Mouse (Mus musculus): ENCODE results near the gene Fam166b. TPM values are rescaled to one million over a fixed set of nuclear protein-coding genes. Genes with fewer than 3 reads are reported as not detected.

The Fam166b gene
- polyA plus RNA-seq, 2 experiments, result 0.14 to 0.20 TPM

- 88% methylated on average over 29 of the region's 29 CpGs for WGBS
These were observed 13.5 kb downstream of the Fam166b start for GRCm38 (mm10) chr4:43415221-43416070.

GRCm38 (mm10) chr4:43414761-43415160 is 14.2 kb downstream of the Fam166b start:
- no peaks in the 10 kb centered on the region for H3K9me3 ChIP-seq (ENCODE audit: control insufficient read depth, low read length)
- no peak overlapping the region for H3K4me3 ChIP-seq (replicated peaks; ENCODE audit: low read length)
- no peak for TF ChIP-seq POLR2A (IDR thresholded peaks at IDR 0.05; ENCODE audit: borderline replicate concordance, extremely low read depth, insufficient read depth, insufficient read length)
- H3K36me3 ChIP-seq (ENCODE audit: control insufficient read depth, insufficient read depth, low read length), result peaks cover 37% of the 10 kb centered on the region
- DNase-seq (ENCODE audit: low spot score), result no peak
- ATAC-seq (ENCODE audit: low FRiP score, low read depth), result no peak
- no peak overlapping the region for H3K4me2 ChIP-seq (replicated peaks; ENCODE audit: low read depth, low read length, severe bottlenecking)
- H3K9ac ChIP-seq (ENCODE audit: low read depth, low read length, severe bottlenecking), result no peak overlapping the region
- 87% methylated on average over 14 of the region's 14 CpGs for WGBS
- no peak overlapping the region for H3K27ac ChIP-seq (replicated peaks; ENCODE audit: low read depth, low read length)
- H3K27me3 ChIP-seq (ENCODE audit: control insufficient read depth, insufficient read depth, low read length), result no peaks in the 10 kb centered on the region
- no peaks in the 10 kb centered on the region for H3K4me1 ChIP-seq (ENCODE audit: control insufficient read depth, insufficient read depth, low read length)

More at GRCm38 (mm10) chr4:43415221-43416070, 13.5 kb downstream of the Fam166b start:
- DNase-seq (ENCODE audit: low spot score) (no peak), ATAC-seq (ENCODE audit: low FRiP score, low read depth) (no peak)
- Histone ChIP-seq H3K27me3 (ENCODE audit: control insufficient read depth, insufficient read depth, low read length) (no peaks in the 10 kb centered on the region), H3K36me3 (ENCODE audit: control insufficient read depth, insufficient read depth, low read length) (peaks cover 37% of the 10 kb centered on the region), H3K27ac (replicated peaks; ENCODE audit: low read depth, low read length) (no peak overlapping the region), H3K4me1 (ENCODE audit: control insufficient read depth, insufficient read depth, low read length) (no peaks in the 10 kb centered on the region), H3K4me2 (replicated peaks; ENCODE audit: low read depth, low read length, severe bottlenecking) (no peak overlapping the region), H3K4me3 (replicated peaks; ENCODE audit: low read length) (no peak overlapping the region), H3K9ac (ENCODE audit: low read depth, low read length, severe bottlenecking) (no peak overlapping the region), H3K9me3 (ENCODE audit: control insufficient read depth, low read length) (no peaks in the 10 kb centered on the region)
- no peak for TF ChIP-seq POLR2A (IDR thresholded peaks at IDR 0.05; ENCODE audit: borderline replicate concordance, extremely low read depth, insufficient read depth, insufficient read length)

- H3K27ac ChIP-seq (replicated peaks; ENCODE audit: low read depth, low read length), result peak overlapping the region; percentile 66
- 78% methylated on average over 12 of the region's 12 CpGs for WGBS
- peak overlapping the region; percentile 78 for H3K9ac ChIP-seq (ENCODE audit: low read depth, low read length, severe bottlenecking)
These were observed 21.6 kb downstream of the Fam166b start for GRCm38 (mm10) chr4:43407071-43407920.

GRCm38 (mm10) chr4:43406162-43406971 is 22.6 kb downstream of the Fam166b start:
- peaks cover 2% of the 10 kb centered on the region; the same call in 1 of the 2 replicates for H3K36me3 ChIP-seq (ENCODE audit: control insufficient read depth, insufficient read depth, low read length)
- H3K4me3 ChIP-seq (replicated peaks; ENCODE audit: low read length), result peak overlapping the region; percentile 56
- ATAC-seq (ENCODE audit: low FRiP score, low read depth) (peak; percentile 93), DNase-seq (ENCODE audit: low spot score) (peak; percentile 93)
- peaks cover 26% of the 10 kb centered on the region for H3K4me1 ChIP-seq (ENCODE audit: control insufficient read depth, insufficient read depth, low read length)
- 4% methylated on average over 27 of the region's 28 CpGs for WGBS
- H3K9me3 ChIP-seq (ENCODE audit: control insufficient read depth, low read length), result no peaks in the 10 kb centered on the region
- H3K27me3 ChIP-seq (ENCODE audit: control insufficient read depth, insufficient read depth, low read length), result no peaks in the 10 kb centered on the region
- H3K9ac ChIP-seq (ENCODE audit: low read depth, low read length, severe bottlenecking), result peak overlapping the region; percentile 78
- peak overlapping the region; percentile 66 for H3K27ac ChIP-seq (replicated peaks; ENCODE audit: low read depth, low read length)
- 0 out of 2 replicates have a peak, but pooled peaks have one; percentile 42 for TF ChIP-seq POLR2A (IDR thresholded peaks at IDR 0.05; ENCODE audit: borderline replicate concordance, extremely low read depth, insufficient read depth, insufficient read length)
- peak overlapping the region; percentile 73 for H3K4me2 ChIP-seq (replicated peaks; ENCODE audit: low read depth, low read length, severe bottlenecking)

More at GRCm38 (mm10) chr4:43407071-43407920, 21.6 kb downstream of the Fam166b start:
- H3K4me3 ChIP-seq (replicated peaks; ENCODE audit: low read length), result peak overlapping the region; percentile 56
- DNase-seq (ENCODE audit: low spot score) (no peak), ATAC-seq (ENCODE audit: low FRiP score, low read depth) (no peak)
- peaks cover 2% of the 10 kb centered on the region; the same call in 1 of the 2 replicates for H3K36me3 ChIP-seq (ENCODE audit: control insufficient read depth, insufficient read depth, low read length)
- no peak for TF ChIP-seq POLR2A (IDR thresholded peaks at IDR 0.05; ENCODE audit: borderline replicate concordance, extremely low read depth, insufficient read depth, insufficient read length)
- peak overlapping the region; percentile 73 for H3K4me2 ChIP-seq (replicated peaks; ENCODE audit: low read depth, low read length, severe bottlenecking)
- H3K27me3 ChIP-seq (ENCODE audit: control insufficient read depth, insufficient read depth, low read length), result no peaks in the 10 kb centered on the region
- H3K9me3 ChIP-seq (ENCODE audit: control insufficient read depth, low read length), result no peaks in the 10 kb centered on the region
- H3K4me1 ChIP-seq (ENCODE audit: control insufficient read depth, insufficient read depth, low read length), result peaks cover 21% of the 10 kb centered on the region

Measured in limb, embryonic 14.5 days (tissue).